Mouse (Mus musculus): ENCODE results near the gene Gimap7.

- TF ChIP-seq TAL1 (IDR thresholded peaks at IDR 0.05; ENCODE audit: low read length) (no peak), GATA1 (IDR thresholded peaks at IDR 0.05; ENCODE audit: low read length) (no peak)
These were observed 21.4 kb upstream of the Gimap7 start for GRCm38 (mm10) chr6:48696830-48697554.
